Mouse (Mus musculus) lung, adult 2 months (tissue): ENCODE measurements around the gene Cacna1i. TPM values are rescaled to one million over a fixed set of nuclear protein-coding genes. Genes with fewer than 3 reads are reported as not detected.

Experiments used
- DNase-seq: peaks from one replicate; pipeline ENCODE4 v3.0.0; 2022
- H3K4me1 ChIP-seq: fragments of 200-500 bp; 2 replicates; pipeline ENCODE4 v1.6.1; 2011; ENCODE audit warnings: low read length; ENCODE audit not compliant: control insufficient read depth, insufficient read depth
- H3K4me3 ChIP-seq: fragments of 200-500 bp; replicated peaks from 2 replicates; pipeline ENCODE3; 2011; ENCODE audit warnings: low read depth, mild to moderate bottlenecking, control low read depth, low read length; ENCODE audit errors: extremely low read depth
- CTCF ChIP-seq: fragments of 200-500 bp; IDR thresholded peaks from 2 replicates; pipeline ENCODE4 v1.5.1; 2011; ENCODE audit warnings: mild to moderate bottlenecking, low read length, control low read depth; ENCODE audit not compliant: insufficient read depth
- POLR2A ChIP-seq: fragments of 200-500 bp; IDR thresholded peaks from 2 replicates; pipeline ENCODE4 v1.6.1; 2011; ENCODE audit warnings: low read depth, mild to moderate bottlenecking, control low read depth, low read length, borderline replicate concordance; ENCODE audit errors: extremely low read depth
- WGBS: fragments of 180-500 bp; shearing (Covaris S2); methylation state at CpG from one replicate; pipeline ENCODE4 v1.1.7; 2018; 5-methylcytosine and 5-hydroxymethylcytosine counted together
- polyA plus RNA-seq: library from polyadenylated mRNA; depleted of rRNA; stranded (reverse); fragments of >200 nt; gene quantifications from 2 replicates; pipeline ENCODE4 v1.2.3, GENCODE M21; 2012; rRNA removed

Cacna1i gene
- polyA plus RNA-seq, result 0.80 and 1.2 TPM in 2 replicates

DNA sequence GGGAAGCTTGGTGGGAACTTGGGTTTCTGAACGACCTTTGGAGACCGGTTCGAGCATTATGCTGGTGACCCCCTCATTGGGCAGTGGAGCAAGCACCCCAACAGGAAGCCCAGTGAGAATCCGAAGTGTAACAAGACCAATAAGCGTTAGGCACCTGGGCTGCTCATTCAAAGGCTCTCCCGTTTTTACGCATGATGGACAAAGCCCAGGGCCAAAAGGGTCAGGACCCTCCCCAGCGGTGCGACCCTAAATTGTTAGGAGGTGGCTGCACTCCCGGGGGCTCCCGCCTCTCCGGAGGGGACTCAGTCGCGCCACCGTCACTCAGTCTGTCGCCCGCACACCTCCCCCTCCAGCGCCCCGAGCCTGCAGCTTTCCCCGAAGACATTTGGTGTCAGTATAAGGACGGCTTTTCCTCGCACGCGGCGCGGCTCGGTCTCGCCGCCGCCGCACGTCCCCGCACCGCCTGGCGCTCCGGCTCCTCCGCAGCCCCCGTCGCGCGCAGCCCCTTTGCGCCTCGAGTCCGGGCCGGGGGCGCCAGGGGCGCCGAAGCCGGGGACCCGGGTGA lies at the start of gene Cacna1i:
Cacna1i (plus strand) TSS at position 388 of the 565 bp plus-strand sequence.
- TF ChIP-seq CTCF (no peak), POLR2A (no peak)
- DNase-seq, result no peak
- H3K4me3 ChIP-seq, result no peak within 1 kb of the TSS
- no peaks in the 10 kb centered on the region for H3K4me1 ChIP-seq
- 1% methylated on average over 50 of the region's 50 CpGs for WGBS

DNA sequence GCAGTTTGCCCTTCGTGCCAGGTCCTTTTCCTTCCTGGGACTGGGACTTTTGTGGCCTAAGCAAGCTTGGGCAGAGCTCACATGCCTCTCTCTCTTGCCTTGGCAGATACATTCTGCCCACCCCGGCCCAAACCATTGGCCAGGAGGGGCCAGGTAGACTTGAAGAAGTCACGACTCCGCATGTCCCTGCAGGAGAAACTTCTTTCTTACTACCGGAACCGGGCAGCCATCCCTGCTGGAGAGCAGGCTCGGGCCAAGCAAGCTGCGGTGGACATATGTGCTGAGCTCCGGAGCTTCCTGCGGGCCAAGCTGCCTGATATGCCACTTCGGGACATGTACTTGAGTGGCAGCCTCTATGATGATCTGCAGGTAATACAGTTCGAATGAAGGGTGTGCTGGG lies 38.9 kb upstream of the Cacna1i start:
- 96% methylated on average over 12 of the region's 12 CpGs for WGBS
- no peak for TF ChIP-seq CTCF
- TF ChIP-seq POLR2A, result no peak
- DNase-seq, result no peak
- H3K4me3 ChIP-seq, result no peak overlapping the region
- H3K4me1 ChIP-seq, result no peaks in the 10 kb centered on the region

DNA sequence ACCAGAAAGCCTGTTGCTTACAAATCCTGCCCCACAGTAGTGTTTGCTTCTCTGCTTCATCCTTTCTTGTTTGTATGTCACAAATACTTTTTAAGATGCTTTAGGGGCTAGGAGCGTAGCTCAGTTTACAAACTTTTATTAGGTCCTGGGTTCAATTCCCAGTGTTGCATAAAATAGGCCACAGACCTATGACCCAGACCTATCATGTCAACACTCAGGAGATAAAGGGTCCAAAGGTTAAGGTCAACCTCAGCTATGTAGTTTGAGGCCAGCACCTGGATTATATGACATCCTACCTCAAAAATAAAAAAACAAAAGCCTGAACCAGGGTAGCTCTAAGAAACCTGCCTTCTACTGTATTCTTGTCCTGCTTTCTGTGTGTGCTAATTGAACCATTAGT lies 38.4 kb upstream of the Cacna1i start:
- no peak for DNase-seq
- H3K4me1 ChIP-seq, result no peaks in the 10 kb centered on the region
- no peak overlapping the region for H3K4me3 ChIP-seq
- no peak for TF ChIP-seq POLR2A
- no peak for TF ChIP-seq CTCF
- 97% methylated on average over 1 of the region's 1 CpGs for WGBS

DNA sequence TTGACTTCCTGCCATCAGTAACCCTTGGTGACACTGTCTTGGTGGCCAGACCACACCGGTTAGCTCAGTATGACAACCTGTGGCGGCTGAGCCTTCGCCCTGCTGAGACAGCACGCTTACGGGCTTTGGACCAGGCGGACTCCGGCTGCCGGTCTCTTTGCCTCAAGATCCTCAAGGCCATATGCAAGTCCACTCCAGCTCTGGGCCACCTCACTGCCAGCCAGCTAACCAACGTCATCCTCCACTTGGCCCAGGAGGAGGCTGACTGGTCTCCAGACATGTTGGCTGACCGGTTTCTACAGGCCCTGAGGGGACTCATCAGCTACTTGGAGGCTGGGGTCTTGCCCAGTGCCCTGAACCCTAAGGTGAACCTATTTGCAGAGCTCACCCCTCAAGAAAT lies 37.4 kb upstream of the Cacna1i start:
- Histone ChIP-seq H3K4me3 (no peak overlapping the region), H3K4me1 (0 out of 2 replicates have a peak, but pooled peaks cover 3% of the 10 kb centered on the region)
- TF ChIP-seq POLR2A, result no peak
- TF ChIP-seq CTCF, result no peak
- DNase-seq, result no peak
- 84% methylated on average over 10 of the region's 10 CpGs for WGBS

DNA sequence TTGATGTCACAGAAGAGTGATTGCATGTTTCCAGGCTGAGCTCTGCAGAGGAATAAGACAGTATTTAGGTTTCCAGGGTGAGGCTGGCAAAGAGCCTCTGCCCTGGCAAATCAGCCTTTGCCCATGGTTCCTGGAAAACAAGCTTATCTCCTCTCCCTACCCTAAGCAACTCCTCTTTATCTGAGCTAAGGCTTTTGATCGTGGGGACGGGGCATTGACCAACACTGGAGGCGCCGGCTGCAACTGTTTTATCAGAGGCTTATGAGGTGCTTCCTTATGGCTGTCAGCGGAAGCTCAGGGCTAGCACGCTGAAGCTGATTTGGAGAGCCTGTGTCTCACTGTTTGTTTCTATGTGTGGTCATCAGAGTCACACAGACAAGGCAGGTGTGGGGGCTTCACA lies 36.5 kb upstream of the Cacna1i start:
- TF ChIP-seq POLR2A (no peak), CTCF (no peak)
- Histone ChIP-seq H3K4me1 (0 out of 2 replicates have a peak, but pooled peaks cover 3% of the 10 kb centered on the region), H3K4me3 (no peak overlapping the region)
- 85% methylated on average over 6 of the region's 6 CpGs for WGBS
- DNase-seq, result no peak

DNA sequence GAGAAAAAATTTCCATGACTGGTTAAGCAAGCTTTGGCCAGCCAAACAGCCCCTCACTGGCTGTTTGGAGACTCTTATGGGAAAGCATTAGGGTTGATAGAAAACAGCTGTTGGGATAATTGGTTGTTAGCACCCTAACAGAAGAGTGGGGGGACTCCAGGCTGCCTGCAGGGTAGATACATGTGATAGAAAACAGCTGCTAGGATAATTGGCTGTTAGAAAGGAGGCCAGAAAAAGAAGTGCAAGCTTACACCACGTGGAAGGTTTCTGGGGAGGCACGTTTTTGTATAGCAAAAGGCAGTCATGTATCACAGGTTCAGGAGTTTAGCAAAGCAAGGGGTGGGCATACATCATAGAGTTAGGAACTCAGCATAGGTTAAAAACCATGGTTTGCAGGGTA lies 33.5 kb upstream of the Cacna1i start:
- WGBS, result 41% methylated on average over 2 of the region's 2 CpGs
- no peak for DNase-seq
- Histone ChIP-seq H3K4me3 (no peak overlapping the region), H3K4me1 (peaks cover 15% of the 10 kb centered on the region)
- TF ChIP-seq CTCF (no peak), POLR2A (no peak)

DNA sequence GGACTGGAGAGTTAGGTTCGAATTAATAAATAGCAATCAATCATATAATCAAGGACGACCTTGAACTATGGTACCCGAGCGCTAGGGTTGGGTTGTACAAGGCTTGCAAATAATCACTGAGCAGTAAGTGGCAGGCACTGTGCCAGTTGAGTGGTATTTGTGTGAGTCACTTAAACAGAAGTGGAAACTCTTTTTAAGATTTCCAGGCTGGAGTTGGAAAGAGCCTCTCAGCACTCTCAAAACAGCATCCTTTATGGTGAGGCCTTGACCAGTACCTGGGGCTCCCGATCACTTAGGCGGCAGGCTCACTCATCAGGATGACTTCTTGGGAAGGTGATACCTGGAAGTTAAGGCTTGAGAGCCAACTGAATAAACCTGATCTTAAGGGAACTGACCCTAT lies 32.8 kb upstream of the Cacna1i start:
- WGBS, result 32% methylated on average over 6 of the region's 6 CpGs
- TF ChIP-seq POLR2A (no peak), CTCF (no peak)
- Histone ChIP-seq H3K4me1 (peaks cover 15% of the 10 kb centered on the region), H3K4me3 (peak overlapping the region; percentile 80)
- peak; percentile 18 for DNase-seq

DNA sequence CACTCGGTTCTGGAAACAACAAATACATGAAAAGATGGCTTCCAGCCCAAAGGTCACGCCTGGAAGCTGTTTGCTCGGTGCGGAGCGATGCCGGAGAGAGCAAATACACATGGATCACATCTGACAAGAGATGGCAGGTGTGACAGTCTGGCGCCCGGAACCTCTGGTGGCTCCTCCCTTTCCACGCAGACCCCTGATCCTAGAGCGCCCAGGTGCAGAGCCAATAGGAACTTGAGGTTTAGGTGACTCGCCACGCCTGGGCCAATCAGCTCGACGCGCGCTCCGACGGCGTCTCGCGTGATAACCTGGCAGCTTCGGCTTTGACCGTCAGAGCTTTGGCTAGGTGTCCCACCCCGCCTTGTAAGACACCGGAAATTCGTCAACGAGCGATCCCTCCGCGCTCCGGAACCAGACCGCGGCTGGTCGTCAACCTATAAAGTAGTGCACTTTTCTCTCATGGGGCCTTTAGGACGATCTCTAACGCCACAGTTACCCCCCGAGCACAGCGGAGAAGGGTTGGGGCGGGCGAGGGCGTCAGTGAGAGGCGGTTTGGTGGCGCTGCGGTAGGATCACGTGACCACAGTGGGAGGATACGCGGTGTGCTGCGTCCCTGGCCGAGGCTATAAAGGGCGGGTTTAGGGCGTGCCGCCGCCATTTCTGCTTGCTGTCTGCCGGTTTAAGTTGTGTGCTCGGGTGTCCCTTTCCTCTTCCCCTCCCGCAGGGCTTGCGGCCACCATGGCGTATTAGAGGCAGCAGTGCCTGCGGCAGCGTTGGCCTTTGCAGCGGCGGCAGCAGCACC lies 32.0 kb upstream of the Cacna1i start, which contains the start of gene Atf4:
Atf4 (plus strand) TSS at position 338 of the 799 bp plus-strand sequence.
- H3K4me3 ChIP-seq, result peak within 1 kb of the TSS; percentile 97
- peak; percentile 97 for DNase-seq
- TF ChIP-seq POLR2A (peak; percentile 100), CTCF (no peak)
- under 1% methylated on average over 62 of the region's 62 CpGs for WGBS
- peaks cover 15% of the 10 kb centered on the region for H3K4me1 ChIP-seq

DNA sequence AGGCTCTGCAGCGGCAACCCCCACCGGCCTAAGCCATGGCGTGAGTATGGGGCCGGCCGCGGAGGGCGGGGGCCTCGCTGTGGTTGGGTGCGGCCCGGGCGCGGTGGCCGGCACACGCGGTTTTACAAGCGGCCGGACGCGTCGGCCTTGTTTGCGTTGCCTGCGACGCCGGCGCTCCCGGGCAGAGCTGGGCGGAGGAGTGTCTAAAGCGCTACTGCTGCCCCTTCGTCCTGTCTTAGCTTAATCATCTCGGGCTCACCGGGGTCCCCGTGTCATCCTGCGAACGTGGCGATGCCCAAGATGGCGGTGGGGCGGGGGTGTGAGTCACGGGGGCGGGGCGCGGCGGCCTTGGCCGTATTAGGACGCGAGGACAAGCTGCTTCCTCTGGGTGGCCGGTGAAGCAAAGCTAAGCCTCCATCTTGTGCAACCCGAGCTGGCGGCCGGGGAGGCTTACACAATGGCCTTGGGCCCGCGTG lies 31.4 kb upstream of the Cacna1i start:
- H3K4me3 ChIP-seq, result peak overlapping the region; percentile 97
- 1% methylated on average over 51 of the region's 51 CpGs for WGBS
- DNase-seq, result no peak
- H3K4me1 ChIP-seq, result peaks cover 15% of the 10 kb centered on the region
- TF ChIP-seq CTCF (no peak), POLR2A (no peak; the same call in 1 of the 2 replicates)

DNA sequence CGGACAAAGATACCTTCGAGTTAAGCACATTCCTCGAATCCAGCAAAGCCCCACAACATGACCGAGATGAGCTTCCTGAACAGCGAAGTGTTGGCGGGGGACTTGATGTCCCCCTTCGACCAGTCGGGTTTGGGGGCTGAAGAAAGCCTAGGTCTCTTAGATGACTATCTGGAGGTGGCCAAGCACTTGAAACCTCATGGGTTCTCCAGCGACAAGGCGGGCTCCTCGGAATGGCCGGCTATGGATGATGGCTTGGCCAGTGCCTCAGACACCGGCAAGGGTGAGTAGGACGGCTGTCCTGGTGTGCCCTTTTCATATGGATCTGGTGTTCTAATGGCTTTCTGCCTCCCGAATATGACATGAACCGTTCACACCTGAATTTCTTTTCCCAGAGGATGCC lies 30.8 kb upstream of the Cacna1i start:
- WGBS, result 1% methylated on average over 16 of the region's 16 CpGs

More for the DNA sequence above, 30.8 kb upstream of the Cacna1i start:
- DNase-seq, result no peak
- H3K4me3 ChIP-seq, result peak overlapping the region; percentile 97
- TF ChIP-seq CTCF, result no peak
- no peak for TF ChIP-seq POLR2A
- peaks cover 15% of the 10 kb centered on the region for H3K4me1 ChIP-seq
